Mouse (Mus musculus) testis, postnatal 14 days (tissue): Measurements from ENCODE around the gene Ccl5.
"Not testable (repeated sequence)": the region's sequence is repeated elsewhere in the genome, so short reads cannot be mapped to it uniquely, and the experiment has no call there.

ENCODE experiments used
- DNase-seq: peaks from one replicate; pipeline ENCODE4 v3.0.0; 2021; ENCODE audit warnings: low spot score

The Ccl5 gene

DNA sequence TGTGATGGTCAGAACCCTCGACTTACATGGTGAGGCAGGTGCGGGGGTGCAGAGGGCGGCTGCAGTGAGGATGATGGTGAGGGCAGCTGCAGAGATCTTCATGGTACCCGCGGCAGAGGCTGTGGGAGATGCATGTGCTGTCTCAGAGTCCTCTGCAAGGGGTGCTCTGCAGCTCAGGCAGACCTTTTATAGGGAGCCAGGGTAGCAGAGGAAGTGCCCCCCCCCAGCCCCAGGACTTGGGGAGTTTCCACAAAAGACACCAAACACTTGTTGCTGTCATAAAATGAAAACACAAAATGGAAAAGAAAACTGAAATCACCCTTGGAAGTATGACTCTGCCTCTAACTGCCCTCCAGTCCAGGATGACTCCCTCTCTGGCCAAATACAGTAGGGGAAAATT, at the start of gene Ccl5:
Ccl5 (minus strand) TSS at position 159 of the 400 bp plus-strand sequence.
- no peak for DNase-seq

GRCm38 (mm10) chr11:83578999-83579398, 48.7 kb upstream of the Ccl5 start:
- no peak for DNase-seq

DNA sequence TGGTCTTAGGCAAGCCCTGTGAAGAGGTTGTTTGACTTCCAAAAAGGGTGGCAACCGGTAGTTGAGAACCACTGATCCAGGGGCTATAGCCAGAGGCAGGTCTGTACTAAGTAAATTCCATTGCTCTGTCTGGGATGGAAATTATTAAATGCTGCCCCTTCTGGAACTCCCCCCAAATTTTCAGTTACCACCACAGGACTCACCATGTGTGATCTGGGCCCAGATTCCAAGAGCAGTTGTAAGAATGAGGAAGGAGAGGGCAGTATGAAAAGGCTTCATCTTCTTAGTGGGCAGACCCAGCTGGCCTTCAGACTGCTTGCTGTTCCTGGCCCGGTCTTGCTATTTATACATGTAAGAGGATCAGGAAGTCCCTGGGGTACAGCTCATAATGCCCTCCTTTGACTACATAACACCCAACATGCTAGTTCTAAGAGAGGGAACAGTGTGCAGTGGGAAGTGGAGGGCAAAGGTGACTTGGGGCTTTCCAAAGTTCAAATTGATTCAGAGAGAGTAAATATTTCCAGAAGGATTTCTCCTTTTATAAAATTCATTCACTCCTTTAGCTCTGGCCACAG, 48.0 kb upstream of the Ccl5 start, which contains the start of gene Ccl9:
Ccl9 (minus strand) TSS at position 451 of the 575 bp plus-strand sequence.
- DNase-seq: no peak

DNA sequence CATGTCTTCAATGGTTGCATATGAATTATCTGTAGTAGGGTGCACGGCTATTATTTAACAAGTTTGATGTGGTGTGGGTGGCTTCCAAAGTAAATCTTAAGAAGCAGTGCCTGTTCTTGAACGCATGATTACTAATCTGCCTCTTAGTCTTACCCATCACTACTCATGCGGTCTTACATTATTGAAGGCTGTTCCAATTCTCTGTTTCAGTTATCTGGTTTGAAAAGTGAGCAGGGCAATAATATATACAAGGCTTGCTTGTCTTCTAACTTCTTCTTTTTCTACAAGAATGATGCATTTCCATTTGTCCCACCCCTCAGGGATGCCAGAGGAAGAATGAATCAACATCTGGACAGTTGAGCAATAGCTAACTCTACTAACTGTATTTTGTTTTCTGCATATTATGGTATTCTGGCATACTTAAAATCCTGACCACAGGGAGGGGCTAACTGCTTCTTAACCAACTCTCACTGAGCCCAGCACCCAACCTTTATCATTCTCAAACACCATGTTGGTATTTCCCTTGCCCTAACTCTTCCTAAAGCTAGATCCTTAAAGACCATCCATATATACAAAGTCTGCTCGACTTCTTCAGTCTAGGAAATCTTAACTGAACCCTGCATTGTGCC, 46.7 kb upstream of the Ccl5 start:
- no peak for DNase-seq

DNA sequence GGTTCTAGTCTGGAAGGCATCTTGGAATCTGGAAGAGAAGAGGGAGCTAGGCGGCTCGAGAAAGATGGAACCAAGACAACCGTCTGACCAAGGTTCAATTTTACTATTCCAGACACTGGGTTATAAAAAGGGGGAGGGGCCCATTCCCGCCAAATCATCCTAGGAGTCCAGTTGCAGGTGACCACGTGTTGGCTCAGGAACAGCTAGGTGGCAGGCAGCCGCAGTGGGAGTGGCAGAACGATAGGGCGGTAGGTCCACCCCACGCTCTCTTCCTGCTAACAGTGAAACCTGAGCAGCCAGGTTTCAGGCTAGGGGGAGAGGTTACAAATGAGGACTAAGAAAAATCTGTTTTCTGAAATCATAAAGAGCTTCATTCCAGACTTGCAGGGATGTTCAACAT, 42.5 kb upstream of the Ccl5 start:
- no peak for DNase-seq

DNA sequence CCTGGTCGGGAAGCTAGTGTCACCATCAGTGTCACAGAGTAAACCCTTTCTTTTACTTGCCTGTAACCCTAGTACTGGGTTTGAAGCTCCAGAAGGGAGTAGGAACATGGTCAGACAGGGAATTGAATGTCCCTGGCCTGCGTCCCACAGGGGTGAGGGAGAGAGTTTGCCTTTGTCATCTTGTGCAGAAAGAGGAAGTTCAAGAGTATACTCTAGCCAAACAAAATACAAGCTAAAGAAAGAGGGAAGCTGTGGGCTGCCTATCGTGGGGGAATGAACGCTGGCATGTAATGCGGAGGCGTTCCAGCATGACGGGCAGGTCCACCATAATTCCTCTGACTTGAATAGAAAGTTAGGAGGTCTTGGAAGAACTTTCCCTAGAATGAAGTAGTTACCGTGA, 41.9 kb upstream of the Ccl5 start:
- DNase-seq: no peak

DNA sequence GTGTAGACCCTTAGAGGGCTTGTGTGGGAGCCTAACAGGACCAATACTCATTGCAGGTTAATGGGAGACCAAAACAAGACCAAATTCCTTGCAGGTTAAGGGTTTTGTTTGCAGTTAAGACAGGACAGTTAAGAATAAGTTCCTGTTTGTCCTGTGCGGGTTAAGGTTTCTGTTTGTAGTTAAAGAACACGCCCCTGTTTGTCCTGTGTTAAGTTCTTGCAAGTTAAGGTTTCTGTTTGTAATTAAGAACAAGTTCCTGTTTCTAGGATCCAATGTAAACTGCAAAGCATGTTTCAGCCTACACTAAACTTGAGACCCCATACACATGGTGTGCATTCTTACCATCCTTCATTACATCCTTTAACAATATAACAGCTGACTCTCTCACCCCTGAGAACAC, 39.9 kb upstream of the Ccl5 start:
- no peak for DNase-seq

DNA sequence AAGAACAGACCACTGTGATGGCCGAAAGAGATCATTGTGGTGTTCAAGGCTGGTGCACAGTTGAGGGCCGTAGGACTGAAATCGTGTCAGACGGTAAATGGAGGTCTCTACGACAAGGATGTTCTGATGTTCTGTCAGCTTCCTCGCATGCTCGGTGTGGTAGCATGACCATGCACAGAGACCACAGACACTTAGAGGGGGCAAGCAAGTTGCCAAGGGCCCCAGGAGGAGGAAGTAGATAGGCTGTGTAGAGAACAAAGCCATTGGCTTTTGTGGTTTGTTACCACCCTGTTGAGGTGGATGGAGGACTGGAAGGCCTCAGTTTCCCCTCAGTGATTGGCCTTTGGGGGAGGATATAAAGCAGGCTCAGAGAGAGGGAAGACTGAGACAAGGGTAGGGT, 38.9 kb upstream of the Ccl5 start:
- DNase-seq: no peak

GRCm38 (mm10) chr11:83568786-83569185, 38.5 kb upstream of the Ccl5 start:
- no peak for DNase-seq

GRCm38 (mm10) chr11:83568061-83568460, 37.7 kb upstream of the Ccl5 start:
- DNase-seq: no peak

GRCm38 (mm10) chr11:83567311-83567710, 37.0 kb upstream of the Ccl5 start:
- no peak for DNase-seq

- DNase-seq: no peak
Observed at GRCm38 (mm10) chr11:83566617-83567016, 36.3 kb upstream of the Ccl5 start.

DNA sequence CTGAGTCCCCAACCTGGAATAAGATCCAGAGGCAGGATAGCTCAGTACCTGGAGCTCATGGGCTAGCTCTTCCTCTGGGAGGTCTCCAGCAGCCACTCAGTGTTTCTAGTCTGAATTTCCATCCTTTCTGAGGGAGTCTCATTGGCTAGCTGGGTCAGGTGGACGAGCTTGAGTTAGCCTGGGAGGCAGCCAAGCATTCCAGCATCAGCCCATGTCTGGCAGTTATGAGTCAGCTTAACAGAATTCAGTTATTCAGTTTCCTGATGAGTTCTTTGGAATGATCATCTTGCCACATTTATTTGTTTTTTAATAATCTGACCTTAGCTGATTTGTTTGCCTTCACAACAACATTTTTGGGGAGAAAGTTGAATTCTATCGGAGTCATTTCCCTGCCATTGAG, 33.4 kb upstream of the Ccl5 start:
- no peak for DNase-seq

DNA sequence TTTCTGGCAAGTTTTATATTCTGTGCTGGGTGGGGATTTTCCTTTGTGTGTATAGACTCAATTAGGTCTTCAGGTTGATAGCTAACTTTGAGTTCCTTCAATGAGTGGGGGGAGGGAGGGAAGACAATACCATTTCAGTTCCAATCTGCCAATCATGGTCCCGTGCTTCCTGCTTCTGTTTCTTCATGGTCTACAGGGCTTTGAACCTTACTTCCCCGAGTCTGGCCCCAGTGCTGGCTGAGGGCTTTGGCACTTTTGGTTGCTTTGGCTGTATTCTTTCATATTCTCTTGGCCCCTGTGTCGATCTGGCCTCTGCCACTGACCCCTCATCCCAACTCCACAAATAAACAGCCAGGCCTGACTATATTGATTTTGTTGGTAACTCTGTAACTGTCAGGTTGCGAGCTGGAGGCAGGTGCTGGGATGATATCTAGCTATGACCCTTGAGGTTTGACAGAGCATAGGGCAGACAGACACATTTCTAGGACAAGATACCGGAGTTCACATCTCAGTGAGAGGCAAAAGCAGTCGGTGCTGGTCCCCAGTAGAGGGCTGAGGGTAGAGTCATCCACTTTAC, 32.1 kb upstream of the Ccl5 start:
- DNase-seq: no peak

DNA sequence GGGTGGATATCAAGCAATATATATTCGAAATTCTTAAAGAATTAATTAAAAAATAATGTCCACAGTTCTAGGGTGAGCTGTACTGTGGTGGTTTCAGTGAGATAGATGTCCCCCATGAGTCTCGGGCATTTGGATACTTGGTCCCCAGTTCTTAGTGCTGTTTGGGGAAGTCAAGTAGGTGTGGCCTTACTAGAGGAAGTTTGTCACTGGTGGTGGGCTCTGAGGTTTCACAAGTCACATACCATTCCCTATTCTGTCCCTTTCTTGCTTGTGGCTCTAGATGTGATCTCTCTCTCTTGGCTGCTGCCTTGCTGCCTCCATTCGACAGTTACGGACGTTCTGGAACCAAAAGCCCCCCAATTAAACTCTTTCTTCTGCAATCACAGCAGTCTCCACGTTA, 30.1 kb upstream of the Ccl5 start:
- no peak for DNase-seq

- DNase-seq: no peak
Observed at GRCm38 (mm10) chr11:83557074-83557473, 26.8 kb upstream of the Ccl5 start.

DNA sequence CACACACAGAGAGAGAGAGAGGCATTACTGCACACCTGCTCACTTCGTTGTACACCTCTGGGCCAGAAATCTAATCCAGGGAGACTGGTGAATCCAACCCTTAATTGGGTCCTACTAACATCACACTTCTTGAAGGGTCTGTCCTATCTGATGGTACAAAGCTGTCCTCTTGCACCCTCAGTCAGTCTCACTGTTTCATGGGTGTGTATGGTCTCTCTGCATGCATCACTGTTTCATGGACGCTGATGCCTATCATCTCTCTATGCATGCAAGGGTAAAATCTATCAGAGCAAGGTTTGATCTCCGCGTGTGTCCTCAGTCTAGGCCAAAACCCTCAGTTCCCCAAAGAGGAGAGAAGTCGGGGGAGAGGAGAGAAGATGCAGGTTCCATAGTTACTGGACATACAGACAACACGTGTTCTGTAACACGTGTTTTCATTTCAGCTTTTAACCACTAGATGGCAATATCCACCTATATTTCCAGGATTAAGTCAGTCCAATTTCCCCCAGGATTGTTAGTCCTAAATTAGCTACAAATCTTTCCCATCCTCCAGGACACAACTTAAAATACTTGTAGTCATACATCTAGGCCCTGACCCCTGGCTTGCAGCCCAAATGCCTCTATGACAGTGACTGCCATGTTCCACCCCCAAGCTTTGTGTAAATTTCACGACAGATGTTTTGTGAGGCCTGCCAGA, 25.9 kb upstream of the Ccl5 start:
- no peak for DNase-seq

DNA sequence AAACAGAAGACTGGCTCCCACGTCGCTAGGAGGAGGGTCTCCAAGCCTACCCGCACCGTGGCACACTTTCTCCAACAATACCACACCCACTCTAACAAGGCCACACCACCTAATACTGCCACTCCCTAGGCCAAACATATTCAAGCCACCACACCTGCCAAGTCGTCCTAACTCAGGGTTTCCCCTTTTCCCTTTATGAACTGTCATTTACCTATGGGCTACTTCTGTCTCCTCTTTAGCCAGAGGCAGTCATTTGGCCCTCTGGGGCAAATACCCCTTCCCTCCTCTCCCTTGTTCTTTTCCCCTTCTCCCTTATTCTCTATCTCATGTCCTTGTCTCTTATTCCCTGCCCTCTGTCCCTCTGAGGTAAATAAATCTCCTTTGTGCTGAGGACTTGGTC, 21.4 kb upstream of the Ccl5 start:
- no peak for DNase-seq

DNA sequence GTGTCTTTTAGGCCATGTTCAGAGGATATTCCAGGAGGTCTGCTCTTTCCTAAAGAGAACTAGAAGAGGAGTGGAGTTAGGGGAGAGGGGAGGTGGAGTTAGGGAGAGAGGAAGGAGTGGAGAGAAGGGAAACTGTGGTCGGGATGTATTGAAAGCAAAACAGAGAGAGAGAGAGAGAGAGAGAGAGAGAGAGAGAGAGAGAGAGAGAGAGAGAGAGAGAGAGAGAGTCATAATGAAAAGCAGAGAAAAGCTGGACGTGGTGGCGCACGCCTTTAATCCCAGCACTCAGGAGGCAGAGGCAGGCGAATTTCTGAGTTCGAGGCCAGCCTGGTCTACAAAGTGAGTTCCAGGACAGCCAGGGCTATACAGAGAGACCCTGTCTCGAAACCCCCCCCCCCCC, 20.7 kb upstream of the Ccl5 start:
- not testable (repeated sequence) for DNase-seq

- no peak for DNase-seq
Observed at GRCm38 (mm10) chr11:83550186-83550632, 19.9 kb upstream of the Ccl5 start.

- DNase-seq: no peak
Observed at GRCm38 (mm10) chr11:83544214-83544613, 13.9 kb upstream of the Ccl5 start.

- DNase-seq: no peak
Observed at GRCm38 (mm10) chr11:83541415-83541814, 11.1 kb upstream of the Ccl5 start.

GRCm38 (mm10) chr11:83540931-83541330, 10.6 kb upstream of the Ccl5 start:
- DNase-seq: no peak
